Mouse (Mus musculus): ENCODE results near the gene Nucb2. TPM values are rescaled to one million over a fixed set of nuclear protein-coding genes. Genes with fewer than 3 reads are reported as not detected.

Gene Nucb2
- total and polyA plus RNA-seq, 3 experiments, result 12.8 to 25.2 (median 20.0) TPM

DNA sequence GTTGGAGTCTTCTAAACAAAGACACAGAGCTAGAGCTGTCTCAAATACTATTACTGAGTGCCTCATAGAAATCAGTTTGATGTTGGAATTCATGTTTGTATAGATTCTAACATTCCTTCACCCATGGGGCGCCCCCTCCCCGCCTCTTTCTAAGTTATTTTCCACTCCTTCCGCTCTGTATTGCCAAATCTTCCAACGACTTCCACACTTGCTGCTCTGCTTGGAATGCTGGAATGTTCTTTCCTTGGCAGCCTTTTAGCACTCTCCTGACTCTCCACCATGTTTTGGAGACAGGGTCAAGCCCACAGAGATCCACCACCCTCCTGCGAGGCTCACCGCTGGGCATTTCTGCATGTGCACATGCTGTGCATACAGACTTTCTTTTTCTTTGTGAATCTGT, 46.8 kb upstream of the Nucb2 start:
- TF ChIP-seq MAFK (IDR thresholded peaks at IDR 0.05; ENCODE audit: insufficient replicate concordance, low read length) (no peak), UBTF (IDR thresholded peaks at IDR 0.05; ENCODE audit: low read depth, low read length) (no peak), EP300 (IDR thresholded peaks at IDR 0.05; ENCODE audit: low read length) (no peak), MAZ (IDR thresholded peaks at IDR 0.05; ENCODE audit: low read depth, low read length) (no peak), JUN (IDR thresholded peaks at IDR 0.05; ENCODE audit: insufficient read depth, low read depth, low read length) (no peak), MXI1 (IDR thresholded peaks at IDR 0.05; ENCODE audit: low read depth, low read length) (no peak), MYC (IDR thresholded peaks at IDR 0.05; ENCODE audit: low read depth, low read length) (no peak), MAX (IDR thresholded peaks at IDR 0.05; ENCODE audit: low read length) (no peak), USF2 (conservative IDR thresholded peaks at IDR 0.05; ENCODE audit: low read depth, low read length) (no peak), ELF1 (IDR thresholded peaks at IDR 0.05; ENCODE audit: low read depth, low read length) (no peak), MEF2A (IDR thresholded peaks at IDR 0.05; ENCODE audit: borderline replicate concordance, low read depth, low read length) (no peak)
- no peak overlapping the region for H3K27ac ChIP-seq (ENCODE audit: insufficient read depth, low read depth)
- H3K9me3 ChIP-seq (replicated peaks; ENCODE audit: low read length), result no peaks in the 10 kb centered on the region
- no peaks in the 10 kb centered on the region for H3K27me3 ChIP-seq (replicated peaks)
- dilution Hi-C loops (cut with MboI; ENCODE audit: extremely low pct_ligation_motif_present, extremely low pct_unique_long_range_greater_than_20kb, low sequenced_read_pairs) (no loop called here), in situ Hi-C loops (cut with MboI; ENCODE audit: low pct_ligation_motif_present, low pct_unique_long_range_greater_than_20kb, low sequenced_read_pairs) (loop anchor here (5.0 to 10.0 kb wide), 2 partner anchors 35 to 57 kb away; no protein-coding TSS in a partner anchor)
- no peak overlapping the region for H3K9ac ChIP-seq (ENCODE audit: insufficient read depth, low read depth)
- H3K36me3 ChIP-seq (replicated peaks in 1 of 2; ENCODE audit: control insufficient read depth in 1 of 2, insufficient read depth in 1 of 2, low read length in 1 of 2), result no peaks in the 10 kb centered on the region
- no peak overlapping the region for H3K4me3 ChIP-seq (replicated peaks in 1 of 3; ENCODE audit: low read depth in 2 of 3, low read length in 2 of 3, poor library complexity in 1 of 3)
- no peaks in the 10 kb centered on the region for H3K79me2 ChIP-seq (replicated peaks; ENCODE audit: control insufficient read depth, extremely low read depth, insufficient read depth, poor library complexity, severe bottlenecking)
- H3K4me1 ChIP-seq (ENCODE audit: control insufficient read depth in 1 of 2, insufficient read depth in 2 of 2), result peaks cover 3 to 33% of the 10 kb centered on the region in 2 experiments; a peak in 3 of 4 replicates
- DNase-seq (ENCODE audit: extremely low read depth), result no peak
- no peak overlapping the region for H3K4me2 ChIP-seq (ENCODE audit: insufficient read depth, low read depth, poor library complexity, severe bottlenecking)

- no peaks in the 10 kb centered on the region for H3K79me2 ChIP-seq (replicated peaks; ENCODE audit: control insufficient read depth, extremely low read depth, insufficient read depth, poor library complexity, severe bottlenecking)
- peaks cover 3 to 35% of the 10 kb centered on the region in 2 experiments; a peak in 3 of 4 replicates for H3K4me1 ChIP-seq (ENCODE audit: control insufficient read depth in 1 of 2, insufficient read depth in 2 of 2)
- DNase-seq (ENCODE audit: extremely low read depth), result peak; percentile 92
- H3K36me3 ChIP-seq (replicated peaks in 1 of 2; ENCODE audit: control insufficient read depth in 1 of 2, insufficient read depth in 1 of 2, low read length in 1 of 2), result no peaks in the 10 kb centered on the region
- peak overlapping the region; percentile 47; the same call in 1 of the 2 replicates for H3K4me2 ChIP-seq (ENCODE audit: insufficient read depth, low read depth, poor library complexity, severe bottlenecking)
- H3K4me3 ChIP-seq (replicated peaks in 1 of 3; ENCODE audit: low read depth in 2 of 3, low read length in 2 of 3, poor library complexity in 1 of 3), result no peak overlapping the region
- dilution Hi-C loops (cut with MboI; ENCODE audit: extremely low pct_ligation_motif_present, extremely low pct_unique_long_range_greater_than_20kb, low sequenced_read_pairs) (no loop called here), in situ Hi-C loops (cut with MboI; ENCODE audit: low pct_ligation_motif_present, low pct_unique_long_range_greater_than_20kb, low sequenced_read_pairs) (loop anchor here (5.0 to 10.0 kb wide), 2 partner anchors 33 to 56 kb away; no protein-coding TSS in a partner anchor)
- no peak overlapping the region for H3K27ac ChIP-seq (ENCODE audit: insufficient read depth, low read depth)
- H3K27me3 ChIP-seq (replicated peaks), result no peaks in the 10 kb centered on the region
- H3K9me3 ChIP-seq (replicated peaks; ENCODE audit: low read length), result no peaks in the 10 kb centered on the region
- H3K9ac ChIP-seq (ENCODE audit: insufficient read depth, low read depth), result no peak overlapping the region
- TF ChIP-seq MAX (IDR thresholded peaks at IDR 0.05; ENCODE audit: low read length), result peak; percentile 79
- TF ChIP-seq KAT2A (IDR thresholded peaks at IDR 0.05; ENCODE audit: insufficient replicate concordance, low read length), result no peak
- peak; percentile 72 for TF ChIP-seq MEF2A (IDR thresholded peaks at IDR 0.05; ENCODE audit: borderline replicate concordance, low read depth, low read length)
- TF ChIP-seq NRF1 (IDR thresholded peaks at IDR 0.05; ENCODE audit: low read depth, low read length), result no peak
- peak; percentile 68 for TF ChIP-seq ZNF384 (IDR thresholded peaks at IDR 0.05; ENCODE audit: low read depth, low read length)
- no peak for TF ChIP-seq CHD1 (IDR thresholded peaks at IDR 0.05; ENCODE audit: low read depth, low read length)
- TF ChIP-seq MXI1 (IDR thresholded peaks at IDR 0.05; ENCODE audit: low read depth, low read length), result peak; percentile 41; the same call in 1 of the 2 replicates
- no peak for TF ChIP-seq MAZ (IDR thresholded peaks at IDR 0.05; ENCODE audit: low read depth, low read length)
- peak; percentile 43; the same call in 1 of the 2 replicates for TF ChIP-seq ELF1 (IDR thresholded peaks at IDR 0.05; ENCODE audit: low read depth, low read length)
- TF ChIP-seq POLR2A (IDR thresholded peaks at IDR 0.05; ENCODE audit: low read depth, low read length), result no peak
- TF ChIP-seq PAX5 (IDR thresholded peaks at IDR 0.05; ENCODE audit: low read length), result no peak
- peak; percentile 98 for TF ChIP-seq IRF4 (IDR thresholded peaks at IDR 0.05; ENCODE audit: low read depth, low read length)
- peak; percentile 96 for TF ChIP-seq EP300 (IDR thresholded peaks at IDR 0.05; ENCODE audit: low read length)
- TF ChIP-seq RCOR1 (conservative IDR thresholded peaks at IDR 0.05; ENCODE audit: low read depth, low read length), result peak; percentile 72; the same call in 1 of the 2 replicates
- TF ChIP-seq TCF12 (IDR thresholded peaks at IDR 0.05; ENCODE audit: low read depth, low read length), result peak; percentile 53; the same call in 1 of the 2 replicates
- no peak for TF ChIP-seq ZKSCAN1 (IDR thresholded peaks at IDR 0.05; ENCODE audit: borderline replicate concordance, low read depth, low read length)
- TF ChIP-seq ETS1 (conservative IDR thresholded peaks at IDR 0.05; ENCODE audit: low read depth, low read length), result peak; percentile 83
- peak; percentile 99 for TF ChIP-seq BHLHE40 (IDR thresholded peaks at IDR 0.05; ENCODE audit: low read depth, low read length)
- peak; percentile 66; the same call in 1 of the 2 replicates for TF ChIP-seq SIN3A (IDR thresholded peaks at IDR 0.05; ENCODE audit: low read length)
- peak; percentile 35 to 91; a peak in 3 of 4 replicates for TF ChIP-seq CTCF (conservative IDR thresholded peaks at IDR 0.05 in 1 of 2, IDR thresholded peaks at IDR 0.05 in 1 of 2; ENCODE audit: low read depth in 2 of 2, low read length in 2 of 2)
- peak; percentile 60; the same call in 1 of the 2 replicates for TF ChIP-seq NELFE (IDR thresholded peaks at IDR 0.05; ENCODE audit: low read depth, low read length)
- TF ChIP-seq ZC3H11A (IDR thresholded peaks at IDR 0.05; ENCODE audit: low read depth, low read length), result peak; percentile 75
- TF ChIP-seq MYC (IDR thresholded peaks at IDR 0.05; ENCODE audit: low read depth, low read length), result peak; percentile 65
- no peak; the same call in 1 of the 2 replicates for TF ChIP-seq HCFC1 (IDR thresholded peaks at IDR 0.05; ENCODE audit: low read depth, low read length)
- TF ChIP-seq USF1 (IDR thresholded peaks at IDR 0.05; ENCODE audit: low read depth, low read length), result peak; percentile 88
- peak; percentile 37; the same call in 1 of the 2 replicates for TF ChIP-seq JUN (IDR thresholded peaks at IDR 0.05; ENCODE audit: insufficient read depth, low read depth, low read length)
- no peak for TF ChIP-seq CHD2 (IDR thresholded peaks at IDR 0.05; ENCODE audit: low read length)
- no peak for TF ChIP-seq POLR2AphosphoS2 (IDR thresholded peaks at IDR 0.05; ENCODE audit: low read depth, low read length)
Measured at GRCm38 (mm10) chr7:116458985-116459441, 45.2 kb upstream of the Nucb2 start.

Data from CH12.LX (cell line).